Mouse (Mus musculus): ENCODE results near the gene Gfra4.
"Not testable (repeated sequence)": the region's sequence is repeated elsewhere in the genome, so short reads cannot be mapped to it uniquely, and the experiment has no call there.

The Gfra4 gene

DNA sequence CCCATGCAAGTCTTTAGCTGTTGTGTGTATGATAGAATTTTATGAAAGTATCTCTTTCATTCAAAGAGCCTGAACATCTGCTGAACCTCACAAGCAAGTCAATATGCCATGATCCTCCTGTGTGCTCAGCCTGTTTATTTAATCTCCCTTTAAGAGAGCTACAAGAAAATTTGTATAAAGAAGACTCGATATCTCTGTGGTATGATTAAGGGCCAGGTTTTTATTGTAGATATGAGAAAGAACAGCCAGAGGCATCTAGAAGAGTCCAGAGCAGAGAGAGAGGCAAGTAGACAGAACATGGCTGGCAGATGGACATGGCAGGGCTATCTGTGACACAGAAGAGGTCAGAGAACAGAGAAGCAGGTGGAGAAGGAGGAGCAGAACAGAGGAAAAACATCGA is 3.1 kb upstream of the Gfra4 start:
- no peak for DNase-seq

DNA sequence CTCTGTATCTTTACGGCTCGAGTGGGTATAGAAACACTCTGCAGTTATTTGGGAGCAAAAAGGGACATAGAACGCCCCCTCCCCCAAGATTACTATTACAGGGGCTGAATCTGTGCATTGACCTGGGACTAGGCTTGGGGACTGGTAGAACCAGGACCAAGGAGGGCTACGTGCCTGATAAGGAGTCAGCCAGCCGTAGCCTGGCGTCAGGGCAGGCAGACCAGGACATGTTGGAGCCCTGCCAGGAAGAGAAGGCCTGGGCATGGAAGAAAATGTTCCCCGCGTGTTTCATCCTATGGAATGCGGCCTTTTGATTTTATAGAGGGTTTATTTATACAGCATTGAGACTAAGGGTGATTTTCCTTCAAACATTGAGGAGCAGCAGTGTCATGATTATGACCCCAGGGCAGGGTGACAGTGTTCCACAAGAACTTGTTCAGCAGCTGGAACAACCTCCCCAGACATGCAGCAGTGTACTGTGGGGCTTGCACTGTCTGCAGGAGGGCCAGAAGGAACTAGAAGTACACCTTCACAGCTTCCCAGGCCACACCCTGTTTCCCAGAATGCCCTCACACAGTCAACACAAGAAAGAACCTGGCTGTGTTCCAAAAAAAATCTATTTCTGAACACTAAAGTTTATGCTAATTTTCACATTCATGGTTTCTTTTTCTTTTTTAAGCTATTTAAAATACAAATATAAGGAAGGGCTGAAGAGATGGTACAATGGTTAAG is 2.3 kb upstream of the Gfra4 start:
- DNase-seq: no peak

DNA sequence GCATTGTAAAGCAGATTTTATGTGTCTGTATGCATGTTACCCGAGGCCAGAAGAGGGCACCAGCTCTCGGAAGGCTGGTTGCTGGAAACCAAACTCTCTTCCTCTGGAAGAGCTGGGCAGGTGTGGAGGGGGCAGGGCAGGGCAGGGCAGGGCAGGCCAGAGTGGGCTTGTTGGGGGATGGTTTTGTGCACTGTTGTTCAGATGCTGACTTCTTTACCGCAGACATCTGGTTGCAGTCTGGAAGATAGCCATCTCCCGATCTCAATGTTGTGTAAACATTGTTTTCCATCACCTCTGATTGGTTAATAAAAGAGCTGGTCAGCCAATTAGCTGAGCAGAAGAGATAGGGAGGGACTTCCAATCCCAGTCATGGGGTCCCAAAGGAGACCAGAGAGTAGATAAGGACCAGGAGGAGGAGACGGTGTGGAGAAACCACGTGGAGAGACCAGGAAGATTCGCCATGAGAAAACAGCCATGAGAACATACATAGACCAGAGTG is 1.5 kb upstream of the Gfra4 start:
- no peak for DNase-seq

DNA sequence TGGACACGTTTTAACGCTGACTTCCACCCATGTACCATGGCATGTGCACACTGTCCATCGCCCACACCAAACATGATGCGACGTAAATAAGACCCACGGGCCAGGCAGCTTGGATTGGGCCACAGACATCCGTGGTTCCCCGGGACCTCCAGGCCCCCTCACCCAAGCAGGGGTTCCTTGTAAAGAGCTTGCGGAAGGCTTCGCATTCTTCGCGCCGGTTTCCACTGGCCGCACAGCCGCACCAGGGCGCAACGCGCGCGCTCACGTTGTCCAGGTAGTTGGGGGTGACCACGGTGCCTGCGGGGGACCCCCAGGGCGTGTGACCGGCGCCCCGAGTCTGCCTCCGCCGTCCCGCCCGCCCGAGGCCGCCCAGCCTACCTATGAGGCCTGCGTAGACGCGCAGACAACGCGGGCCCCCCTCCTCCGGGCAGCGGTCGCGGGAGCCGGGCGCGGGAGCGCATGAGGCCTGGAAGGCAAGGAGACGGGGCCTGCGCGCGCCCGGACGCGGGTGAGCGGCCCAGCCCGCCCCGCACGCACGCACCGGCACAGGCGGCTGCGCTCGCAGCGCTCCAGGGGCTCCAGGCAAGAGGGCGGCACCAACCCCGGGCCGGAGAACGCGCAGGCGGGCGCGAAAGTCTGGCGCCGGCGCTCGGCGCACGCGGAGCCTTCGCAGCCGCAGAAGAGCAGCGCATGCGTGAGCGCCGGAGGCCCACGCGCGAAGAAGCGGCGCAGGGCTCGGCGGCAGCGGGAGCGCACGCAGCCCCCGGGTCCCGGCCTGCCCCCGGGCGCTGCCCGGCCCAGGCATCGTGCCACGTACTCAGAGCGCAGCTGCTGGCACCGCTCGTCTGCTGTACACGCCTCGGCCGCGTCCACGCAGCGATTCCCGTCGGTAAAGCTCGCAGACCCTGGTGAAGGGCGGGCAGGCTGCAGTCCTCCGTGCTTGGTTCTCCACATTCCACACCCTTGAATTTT is 1.7 kb downstream of the Gfra4 start:
- no peak for DNase-seq

DNA sequence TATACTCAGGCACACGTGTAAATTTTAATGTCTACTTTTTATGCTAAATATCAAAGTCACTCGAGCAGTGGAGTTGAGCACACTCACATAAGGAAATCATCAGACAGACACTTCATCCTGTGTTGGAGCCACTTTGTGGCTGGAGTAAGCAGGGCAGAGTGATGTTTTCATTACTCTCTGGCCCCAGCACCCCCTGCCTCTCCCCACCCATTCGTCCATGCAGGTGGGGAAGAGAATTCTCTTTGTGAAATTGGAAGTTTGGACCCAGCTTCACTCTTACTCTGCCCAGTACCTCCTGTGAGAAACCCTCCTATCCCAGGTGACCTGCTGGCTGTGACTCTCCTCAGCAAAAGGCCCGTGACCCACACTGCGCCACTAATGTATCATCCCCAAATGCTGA is 4.2 kb downstream of the Gfra4 start:
- no peak for DNase-seq

DNA sequence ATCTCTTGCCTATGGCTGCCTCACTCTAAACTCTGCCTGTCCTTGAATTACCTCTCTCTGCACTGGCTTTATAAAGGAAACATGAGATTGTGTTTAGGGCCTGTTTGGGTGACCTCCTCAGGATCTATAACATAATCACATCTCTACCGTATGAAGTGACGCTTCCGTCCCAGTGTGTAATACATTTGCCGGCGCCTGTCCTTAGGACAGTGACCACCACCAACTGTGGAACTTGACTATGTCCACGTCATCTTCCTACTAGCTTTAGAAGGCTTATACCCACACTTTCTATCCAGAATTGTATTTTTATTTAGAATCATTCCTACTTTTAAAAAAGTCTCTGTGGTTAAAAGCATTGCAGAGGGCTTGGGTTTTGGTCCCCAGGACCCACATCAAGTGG is 4.7 kb downstream of the Gfra4 start:
- no peak for DNase-seq

DNA sequence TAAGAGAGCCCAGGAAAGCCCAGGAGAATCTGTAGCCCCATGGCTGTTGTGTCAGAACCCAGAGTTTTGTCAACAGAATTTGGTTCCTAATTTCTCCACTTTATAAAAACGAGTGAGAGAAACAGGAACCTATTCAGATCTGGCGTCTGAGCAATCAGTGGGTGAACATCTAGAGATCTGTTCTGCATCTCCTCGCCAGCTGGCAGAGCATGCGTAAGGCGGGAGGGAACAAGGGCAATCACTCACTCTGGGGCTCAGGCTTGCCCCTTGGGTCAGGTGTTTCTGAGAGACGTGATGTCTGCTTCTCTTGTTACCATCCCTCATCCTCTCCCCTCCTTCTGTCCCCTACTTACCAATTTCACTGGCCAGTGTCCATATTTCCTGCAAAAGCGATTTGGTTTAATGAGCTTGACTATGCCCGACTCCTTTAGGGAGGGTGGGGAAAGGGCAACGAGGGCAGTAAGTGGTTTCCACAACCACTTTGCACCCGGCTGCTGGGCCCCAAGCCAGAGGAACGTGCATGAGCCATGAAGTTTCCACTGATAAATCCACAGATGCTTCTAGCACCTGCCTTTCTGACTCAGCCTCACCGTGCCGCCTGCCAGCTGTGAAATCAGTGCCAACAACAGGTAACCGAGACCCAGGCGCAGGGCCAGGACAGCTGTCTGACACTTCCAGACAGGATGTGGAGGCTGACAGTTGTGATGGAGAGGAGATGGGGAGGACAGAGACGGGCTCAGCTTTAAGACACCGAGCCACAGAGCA is 5.5 kb downstream of the Gfra4 start:
- peak; percentile 31 for DNase-seq

DNA sequence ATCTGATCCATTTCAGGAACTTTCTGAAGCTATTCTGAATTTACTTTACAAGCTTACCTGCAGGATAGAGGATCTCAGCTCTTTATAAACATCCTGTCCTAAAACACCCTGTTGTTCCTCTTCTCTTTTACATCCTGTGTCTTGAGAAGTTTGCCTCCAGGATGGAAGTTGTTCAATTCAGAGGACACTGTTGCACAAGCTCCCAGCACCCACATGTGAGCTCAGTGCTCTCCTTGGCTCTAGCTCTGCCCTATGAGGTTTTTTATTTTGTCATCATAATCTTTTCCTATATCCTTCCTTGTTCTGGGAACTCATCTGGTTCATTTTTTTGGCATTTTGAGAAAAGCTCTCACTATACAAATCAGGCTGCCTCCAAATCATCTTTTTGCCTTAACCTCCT is 6.1 kb downstream of the Gfra4 start:
- no peak for DNase-seq

DNA sequence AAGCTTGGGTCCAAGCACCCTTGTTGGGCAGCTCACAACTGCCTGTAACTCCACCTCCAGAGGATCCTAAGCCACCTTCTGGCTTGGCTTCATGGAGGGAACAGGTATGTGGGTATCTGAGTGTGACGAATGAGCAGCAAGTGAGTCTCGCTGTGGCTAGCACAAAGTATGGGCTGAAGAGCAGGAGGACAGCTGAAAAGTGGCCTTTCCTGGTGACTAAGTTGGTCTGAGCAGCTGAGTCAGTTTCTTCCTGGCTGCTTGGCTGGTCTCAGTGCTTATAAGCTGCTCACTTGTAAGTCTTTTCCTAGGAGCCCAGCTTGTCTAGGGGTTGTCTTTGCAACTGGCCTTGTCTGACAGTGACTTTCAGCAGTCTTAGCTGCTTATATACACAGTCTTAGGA is 6.5 kb downstream of the Gfra4 start:
- no peak for DNase-seq

DNA sequence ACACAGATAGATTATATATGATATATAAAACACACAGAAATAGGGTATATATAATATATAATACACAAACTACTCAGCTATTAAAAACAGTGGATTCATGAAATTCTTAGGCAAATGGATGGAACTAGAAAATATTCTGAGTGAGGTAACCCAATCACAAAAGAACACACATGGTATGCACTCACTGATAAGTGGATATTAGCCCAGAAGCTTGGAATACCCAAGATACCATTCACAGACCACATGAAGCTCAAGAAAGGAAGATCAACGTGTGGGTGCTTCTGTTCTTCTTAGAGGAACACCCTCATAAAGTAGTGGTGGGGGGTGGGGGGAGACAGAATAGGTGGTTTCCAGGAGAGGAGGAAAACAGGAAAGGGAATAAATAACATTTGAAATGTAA is 11.5 kb downstream of the Gfra4 start:
- DNase-seq: not testable (repeated sequence)

DNA sequence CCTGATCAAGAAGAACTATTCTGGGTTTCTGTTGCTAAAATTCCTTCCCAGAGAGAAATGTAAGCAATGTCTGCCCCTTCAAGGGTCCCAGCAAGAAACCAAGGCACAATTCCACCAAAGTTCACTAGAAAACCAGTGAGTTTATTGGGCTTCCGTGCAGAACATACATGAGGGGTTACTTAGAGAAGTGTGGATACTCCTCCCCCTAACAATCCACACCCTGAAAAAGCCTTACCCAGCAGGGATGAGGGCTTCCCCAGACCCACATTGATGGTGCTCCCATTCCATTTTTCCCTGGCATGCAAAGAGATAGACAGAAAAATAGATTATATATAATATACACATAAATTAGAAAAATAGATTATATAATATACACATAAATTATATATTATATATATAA is 11.9 kb downstream of the Gfra4 start:
- no peak for DNase-seq

DNA sequence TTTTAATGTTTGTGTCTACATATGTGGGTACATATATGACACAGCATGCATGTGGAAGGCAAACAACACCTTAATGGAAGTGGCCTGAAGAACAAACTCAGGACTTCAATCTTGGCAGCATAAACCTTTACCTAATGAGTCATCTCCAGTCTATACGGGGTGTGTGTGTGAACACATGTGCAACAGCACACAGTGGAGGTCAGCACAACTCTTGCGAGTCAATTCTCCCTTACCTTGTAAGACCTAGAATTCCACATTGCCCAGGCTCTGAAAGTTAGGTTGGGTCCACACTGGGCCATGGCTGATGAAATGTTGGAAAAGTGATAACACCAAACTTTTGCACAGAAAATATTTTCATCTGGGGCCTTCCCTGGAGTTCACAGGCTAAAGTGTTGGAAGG is 12.3 kb downstream of the Gfra4 start:
- DNase-seq: no peak

DNA sequence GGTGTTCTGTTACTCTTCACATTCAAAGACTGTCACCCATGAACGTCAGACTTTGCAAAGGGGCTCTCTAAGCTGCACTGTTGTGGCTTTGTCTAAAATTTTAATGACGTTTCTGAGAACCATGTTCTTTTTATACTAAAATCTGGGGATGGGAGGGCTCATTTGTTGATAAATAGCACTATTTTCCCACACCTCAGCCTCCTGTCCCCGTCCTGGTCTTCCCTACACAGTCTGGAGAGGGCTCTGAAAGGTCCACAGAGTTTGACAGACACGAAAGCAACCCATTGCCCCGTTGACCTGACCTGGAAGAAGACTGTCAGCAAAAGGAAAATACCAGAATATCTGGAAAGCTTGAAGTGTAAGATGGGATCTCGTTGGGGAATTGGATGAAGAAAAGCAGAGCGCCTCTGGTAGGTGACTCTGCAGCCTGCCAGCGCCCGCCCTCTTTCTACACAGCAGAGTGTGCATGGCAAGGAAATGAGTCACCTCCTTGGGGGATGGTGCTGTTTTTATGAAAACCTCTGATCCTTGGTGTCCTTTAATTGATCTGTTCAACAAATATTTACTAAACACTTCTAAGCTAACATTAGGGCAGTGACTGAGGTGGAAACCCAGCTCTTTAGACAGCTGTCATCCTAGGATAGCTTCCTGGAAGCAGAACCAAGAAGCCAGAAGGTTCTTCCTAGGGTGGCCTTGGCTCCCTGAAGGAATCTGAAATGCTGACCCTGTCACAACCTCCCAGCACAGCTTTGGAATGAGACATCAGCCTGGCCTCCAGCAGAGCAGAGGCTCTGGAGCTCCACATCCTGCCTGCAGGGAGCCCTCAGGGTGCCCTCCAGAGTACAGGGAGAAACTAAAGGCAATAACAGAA is 13.6 kb downstream of the Gfra4 start:
- DNase-seq: no peak

DNA sequence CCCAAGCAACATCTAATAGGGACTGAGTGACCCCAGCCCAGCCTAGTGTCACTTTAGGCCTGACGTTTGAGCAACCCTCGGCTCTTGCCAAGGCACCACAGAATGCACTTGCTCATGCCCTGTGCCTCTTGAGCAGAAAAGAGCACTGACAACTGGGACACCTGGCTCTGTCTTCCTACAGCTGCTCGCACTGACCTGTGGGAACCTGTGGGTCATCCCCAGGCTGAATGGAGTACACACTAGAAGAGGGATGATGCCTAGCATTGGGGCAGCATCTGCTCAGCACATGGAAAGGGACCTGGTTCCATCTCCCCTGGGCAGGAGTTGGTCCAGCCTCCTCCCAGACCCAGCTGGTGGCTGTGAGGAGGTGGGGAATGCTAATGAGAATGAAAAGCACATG is 15.9 kb downstream of the Gfra4 start:
- DNase-seq: no peak

DNA sequence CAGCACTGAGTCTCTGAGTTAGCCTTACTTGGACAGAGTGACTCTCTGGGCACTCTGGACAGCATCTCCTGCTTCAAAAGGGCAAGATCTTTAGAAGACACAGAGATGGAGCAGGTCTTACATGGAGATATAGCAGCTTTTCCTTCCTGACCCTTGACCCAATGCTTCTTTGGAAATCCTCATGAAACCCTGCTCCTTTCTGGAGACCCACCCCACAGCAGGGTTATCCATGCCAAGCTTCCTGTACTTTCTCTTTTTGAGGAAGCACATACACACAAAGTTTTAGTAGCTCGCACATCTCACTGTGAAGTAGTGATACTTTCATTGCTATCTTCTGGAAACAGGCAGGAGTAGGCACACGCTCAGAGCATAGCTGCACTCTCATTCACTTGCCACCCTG is 17.7 kb downstream of the Gfra4 start:
- DNase-seq: no peak

DNA sequence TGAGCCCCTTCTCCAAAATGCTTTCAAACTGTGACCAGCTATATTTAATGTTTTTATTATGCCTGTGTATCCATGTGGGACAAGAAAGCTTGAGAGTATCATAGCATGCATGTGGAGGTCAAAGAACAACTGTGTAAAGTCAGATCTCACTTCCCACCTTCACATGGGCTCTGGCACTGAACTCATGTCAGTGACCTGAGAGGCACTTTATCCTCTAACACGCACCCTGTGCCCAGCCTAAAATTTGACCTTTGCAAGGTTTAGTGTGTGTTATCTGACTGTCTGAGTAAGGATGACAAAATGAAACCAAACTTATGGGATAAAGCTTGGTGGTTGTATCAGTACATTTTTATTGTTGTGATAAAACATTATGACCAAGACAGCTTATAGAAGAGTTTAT is 32.3 kb downstream of the Gfra4 start:
- DNase-seq: no peak

DNA sequence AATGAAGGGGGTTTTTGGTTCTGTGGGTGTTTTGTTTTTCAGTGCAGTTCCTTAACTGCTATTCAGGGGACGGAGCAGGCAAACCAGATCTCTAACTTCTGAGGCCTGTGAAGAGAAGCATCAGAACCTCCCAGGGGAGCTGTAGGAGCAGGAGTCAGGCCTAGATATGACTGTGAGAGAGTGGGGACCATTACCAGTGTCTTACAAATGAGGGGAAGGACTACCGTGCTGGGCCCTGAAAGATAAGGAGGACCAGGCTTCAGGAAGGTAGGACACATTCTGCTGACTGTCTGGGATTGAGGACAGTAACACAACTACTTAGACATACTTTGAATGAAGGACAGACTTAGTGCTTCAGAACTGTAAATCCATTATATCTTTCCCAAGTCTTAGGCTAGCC is 33.8 kb downstream of the Gfra4 start:
- no peak for DNase-seq

DNA sequence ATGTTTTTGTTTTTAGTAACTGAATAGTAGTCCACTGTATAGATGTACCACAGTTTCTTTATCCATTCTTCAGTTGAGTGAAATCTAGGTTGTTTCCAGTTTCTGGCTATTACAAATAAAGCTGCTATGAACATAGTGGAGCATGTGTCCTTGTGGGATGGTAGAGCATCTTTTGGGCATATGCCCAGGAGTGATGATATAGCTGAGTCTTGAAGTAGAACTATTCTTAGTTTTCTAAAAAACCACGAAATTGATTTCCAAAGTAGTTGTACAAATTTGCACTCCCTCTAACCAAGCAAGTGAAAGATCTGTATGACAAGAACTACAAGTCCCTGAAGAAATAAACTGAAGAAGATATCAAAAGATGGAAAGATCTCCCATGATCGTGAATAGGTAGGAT is 50.1 kb downstream of the Gfra4 start:
- no peak for DNase-seq

Data from thymus, postnatal 25 days (tissue).